ENCODE assay signal across 12 mouse cellular contexts in the genomic region with DNA sequence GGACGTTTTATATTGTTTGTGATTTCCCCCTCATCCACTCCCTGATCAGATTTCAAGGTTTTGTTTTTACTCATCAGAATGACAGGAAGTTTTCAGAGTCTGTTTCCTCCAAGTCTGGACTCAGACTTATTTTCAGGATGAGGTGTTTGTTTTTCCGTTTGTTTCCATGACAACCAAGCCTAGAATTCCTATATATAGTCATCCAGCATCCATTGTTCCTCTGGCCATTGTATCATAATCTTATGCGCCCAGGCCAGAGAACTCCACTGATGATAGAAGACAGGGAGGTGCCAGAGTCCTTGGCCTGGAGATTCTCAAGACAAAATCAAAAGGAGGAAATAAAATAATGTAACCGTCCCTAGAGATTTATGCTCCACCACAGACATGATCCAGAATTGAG.
DNase-seq lines count a peak whose midpoint lies in the region; ATAC-seq lines count a peak whose summit lies in the region.
"Had no signal": no experiment of that assay in that cellular context is flagged by ENCODE, and none has a peak within 500 bp of the region (broad histone marks: within the 10 kb centered on the region; RNA-seq: fewer than 3 reads in every experiment).

No protein-coding gene starts in this region.

- no peak overlapping the region for H3K4me2 ChIP-seq in midbrain, embryonic 13.5 days (replicated peaks)
- no peak overlapping the region for H3K4me2 ChIP-seq in heart, embryonic 14.5 days (ENCODE audit: low read length)
- H3K4me2 ChIP-seq: liver, embryonic 15.5 days; neural tube, embryonic 12.5 days had no signal

- no peak overlapping the region for H3K9ac ChIP-seq in midbrain, embryonic 13.5 days (replicated peaks)
- no peak overlapping the region for H3K9ac ChIP-seq in heart, embryonic 14.5 days (ENCODE audit: low read length)
- H3K9ac ChIP-seq: liver, embryonic 15.5 days; neural tube, embryonic 12.5 days had no signal

- no peaks in the 10 kb centered on the region for H3K27me3 ChIP-seq in midbrain, embryonic 10.5 days (ENCODE audit: low read depth, poor library complexity, severe bottlenecking)
- no peaks in the 10 kb centered on the region for H3K27me3 ChIP-seq in midbrain, embryonic 13.5 days
- no peaks in the 10 kb centered on the region for H3K27me3 ChIP-seq in heart, embryonic 14.5 days (ENCODE audit: control insufficient read depth, insufficient read depth, low read length)
- H3K27me3 ChIP-seq: liver, embryonic 15.5 days; neural tube, embryonic 12.5 days had no signal

- H3K36me3 ChIP-seq in midbrain, embryonic 10.5 days: peaks cover 100% of the 10 kb centered on the region
- H3K36me3 ChIP-seq in midbrain, embryonic 13.5 days: peaks cover 61% of the 10 kb centered on the region
- no peaks in the 10 kb centered on the region; the same call in 1 of the 2 replicates for H3K36me3 ChIP-seq in heart, embryonic 14.5 days (ENCODE audit: control insufficient read depth, insufficient read depth, low read length)
- H3K36me3 ChIP-seq: liver, embryonic 15.5 days had no signal

- 48% methylated on average over 4 of the region's 4 CpGs for WGBS in midbrain, embryonic 10.5 days
- 30% methylated on average over 4 of the region's 4 CpGs for WGBS in midbrain, embryonic 13.5 days
- 55% methylated on average over 4 of the region's 4 CpGs for WGBS in heart, embryonic 14.5 days

- DNase-seq in heart, adult 9 months (ENCODE audit: low spot score in 2 of 2): peak; percentile 34 to 73
- no peak for DNase-seq in heart, postnatal 36 days
- no peak for DNase-seq in midbrain, embryonic 10.5 days (ENCODE audit: low spot score)
- DNase-seq in retina, embryonic 14.5 days (ENCODE audit: low spot score): peak; percentile 47
- DNase-seq in adrenal gland, adult 8-10 months: no peak
- no peak for DNase-seq in right cerebral cortex, postnatal 4 days
- DNase-seq: adrenal gland, adult 2 months; cerebellum, adult 18-20 months had no signal

- intact Hi-C loops in heart, postnatal 36 days (cut with DNase I): loop anchor here (2.0 to 5.0 kb wide), 4 partner anchors 34 to 98 kb away; a partner anchor contains a TSS

- no peak overlapping the region for H3K4me3 ChIP-seq in midbrain, embryonic 10.5 days
- H3K4me3 ChIP-seq in midbrain, embryonic 13.5 days (replicated peaks): no peak overlapping the region
- H3K4me3 ChIP-seq in heart, embryonic 14.5 days (ENCODE audit: control insufficient read depth in 1 of 2, insufficient read depth in 1 of 2, low read depth in 1 of 2, low read length in 2 of 2): no peak overlapping the region
- H3K4me3 ChIP-seq: liver, embryonic 15.5 days; neural tube, embryonic 12.5 days had no signal

- H3K27ac ChIP-seq in midbrain, embryonic 10.5 days (replicated peaks): peak overlapping the region; percentile 53; the same call in 1 of the 2 replicates
- no peak overlapping the region for H3K27ac ChIP-seq in midbrain, embryonic 13.5 days
- H3K27ac ChIP-seq in heart, embryonic 14.5 days (replicated peaks in 1 of 2; ENCODE audit: control insufficient read depth in 1 of 2, insufficient read depth in 1 of 2, low read depth in 2 of 2, low read length in 2 of 2): peak overlapping the region; percentile 41 to 46; a peak in 3 of 4 replicates
- H3K27ac ChIP-seq: liver, embryonic 15.5 days; neural tube, embryonic 12.5 days had no signal

- peaks cover 34% of the 10 kb centered on the region for H3K4me1 ChIP-seq in midbrain, embryonic 10.5 days
- H3K4me1 ChIP-seq in midbrain, embryonic 13.5 days (replicated peaks): peaks cover 35% of the 10 kb centered on the region
- no peaks in the 10 kb centered on the region for H3K4me1 ChIP-seq in heart, embryonic 14.5 days (ENCODE audit: control insufficient read depth in 2 of 2, insufficient read depth in 2 of 2, low read length in 2 of 2)
- H3K4me1 ChIP-seq: liver, embryonic 15.5 days had no signal

- H3K9me3 ChIP-seq in midbrain, embryonic 10.5 days (replicated peaks): no peaks in the 10 kb centered on the region
- no peaks in the 10 kb centered on the region for H3K9me3 ChIP-seq in midbrain, embryonic 13.5 days
- H3K9me3 ChIP-seq in heart, embryonic 14.5 days (ENCODE audit: control insufficient read depth, low read length): no peaks in the 10 kb centered on the region
- H3K9me3 ChIP-seq: liver, embryonic 15.5 days; neural tube, embryonic 12.5 days had no signal

- ATAC-seq in midbrain, embryonic 13.5 days: no peak
- ATAC-seq in heart, embryonic 14.5 days (ENCODE audit: insufficient number of reproducible peaks, insufficient read depth, low FRiP score, low read depth): 0 out of 2 replicates have a peak, but pooled peaks have one; percentile 43

Comparison
In these comparisons a context has a peak if more than half of its experiments do, and no peak if none do; other contexts are left out.
1. DNase-seq: peak in heart, adult 9 months (2 of 2) and retina, embryonic 14.5 days (single experiment); none in heart, postnatal 36 days (0 of 2), midbrain, embryonic 10.5 days (single experiment), adrenal gland, adult 8-10 months (single experiment) and right cerebral cortex, postnatal 4 days (single experiment).